Mouse (Mus musculus) forebrain, embryonic 14.5 days (tissue): ENCODE results near the gene Plxna2. TPM values are rescaled to one million over a fixed set of nuclear protein-coding genes. Genes with fewer than 3 reads are reported as not detected.

ENCODE experiments used
- ATAC-seq: fragments of 200-750 bp; cut with Nextera tagmentation; 2 replicates; pipeline ENCODE4 v1.8.0; 2017; ENCODE audit warnings: mild to moderate bottlenecking, moderate library complexity
- DNase-seq: peaks from one replicate; pipeline ENCODE4 v3.0.0-alpha.2; 2015; ENCODE audit warnings: low spot score
- H3K27ac ChIP-seq: fragments of 300-500 bp; sonication (generic); 2 replicates; pipeline ENCODE4 v1.5.1; 2014; ENCODE audit warnings: low read depth, mild to moderate bottlenecking, control low read depth, low read length, moderate library complexity
- H3K27me3 ChIP-seq: fragments of 300-500 bp; sonication (generic); replicated peaks from 2 replicates; pipeline ENCODE4 v1.6.1; 2014; ENCODE audit warnings: low read length, control low read depth, mixed read lengths; ENCODE audit not compliant: control insufficient read depth, insufficient read depth
- H3K36me3 ChIP-seq: fragments of 300-500 bp; sonication (generic); 2 replicates; pipeline ENCODE4 v1.6.1; 2014; ENCODE audit warnings: low read length, control low read depth; ENCODE audit not compliant: control insufficient read depth, insufficient read depth
- H3K4me1 ChIP-seq: fragments of 300-500 bp; sonication (generic); 2 replicates; pipeline ENCODE4 v1.6.1; 2014; ENCODE audit warnings: antibody characterized with exemption, low read length, control low read depth; ENCODE audit not compliant: control insufficient read depth, insufficient read depth
- H3K4me2 ChIP-seq: fragments of 300-500 bp; sonication (generic); 2 replicates; pipeline ENCODE4 v1.6.1; 2014; ENCODE audit warnings: mild to moderate bottlenecking, control low read depth, low read length
- H3K4me3 ChIP-seq: fragments of 300-500 bp; sonication (generic); 2 replicates; pipeline ENCODE4 v1.5.1; 2014; ENCODE audit warnings: low read depth, low read length, control low read depth
- H3K9ac ChIP-seq: fragments of 300-500 bp; sonication (generic); 2 replicates; pipeline ENCODE4 v1.6.1; 2014; ENCODE audit warnings: mild to moderate bottlenecking, low read length, control low read depth, moderate library complexity
- H3K9me3 ChIP-seq: fragments of 300-500 bp; sonication (generic); replicated peaks from 2 replicates; pipeline ENCODE4 v1.6.1; 2016; ENCODE audit warnings: low read length, control low read depth, mixed read lengths; ENCODE audit not compliant: control insufficient read depth
- WGBS: fragments of 180-500 bp; shearing (Covaris S2); extraction: QIAGEN DNeasy Blood & Tissue Kit; methylation state at CpG from one replicate; pipeline ENCODE4 v1.1.7; 2014; 5-methylcytosine and 5-hydroxymethylcytosine counted together
- polyA plus RNA-seq: library from polyadenylated mRNA; unstranded; fragments of >200 nt; fragmentation: Nextera tagmentation; extraction: Ambion mirVana; gene quantifications from 2 replicates; pipeline ENCODE4 v1.2.1, GENCODE M21; 2014

Plxna2 gene
- polyA plus RNA-seq, 1 experiment from 2014 or later, result 54.7 TPM

DNA sequence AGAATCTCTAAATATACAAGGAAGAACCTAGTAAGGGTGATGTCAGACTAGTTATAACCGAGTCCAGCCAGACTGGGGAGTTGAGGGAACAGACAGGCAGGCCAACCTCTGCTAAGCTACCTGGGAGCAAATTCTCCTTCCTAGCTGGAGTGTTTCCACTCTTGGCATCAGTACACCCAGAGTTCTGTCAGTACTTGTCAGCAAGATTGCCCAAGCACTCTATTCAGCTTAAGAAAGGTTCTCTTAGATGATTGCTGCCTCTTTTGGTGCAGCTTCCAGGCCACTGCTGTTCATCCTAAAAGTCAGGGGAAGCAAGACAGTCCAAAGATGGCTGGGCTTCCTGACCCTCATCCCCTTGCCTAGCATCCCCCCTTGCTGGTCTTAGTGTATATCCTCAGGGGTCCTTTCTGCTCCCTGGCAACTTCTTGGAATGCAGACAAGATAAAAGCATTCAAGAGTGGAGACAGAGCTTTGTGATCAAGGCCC is 24.3 kb downstream of the Plxna2 start:
- no peak overlapping the region for H3K4me2 ChIP-seq
- no peak overlapping the region for H3K4me3 ChIP-seq
- H3K27ac ChIP-seq, result no peak overlapping the region; the same call in 1 of the 2 replicates
- ATAC-seq (no peak), DNase-seq (no peak)
- peaks cover 40% of the 10 kb centered on the region for H3K36me3 ChIP-seq
- H3K4me1 ChIP-seq, result peaks cover 11% of the 10 kb centered on the region
- H3K9ac ChIP-seq, result no peak overlapping the region
- WGBS, result 89% methylated on average over 1 of the region's 1 CpGs
- no peaks in the 10 kb centered on the region for H3K27me3 ChIP-seq
- H3K9me3 ChIP-seq, result no peaks in the 10 kb centered on the region

DNA sequence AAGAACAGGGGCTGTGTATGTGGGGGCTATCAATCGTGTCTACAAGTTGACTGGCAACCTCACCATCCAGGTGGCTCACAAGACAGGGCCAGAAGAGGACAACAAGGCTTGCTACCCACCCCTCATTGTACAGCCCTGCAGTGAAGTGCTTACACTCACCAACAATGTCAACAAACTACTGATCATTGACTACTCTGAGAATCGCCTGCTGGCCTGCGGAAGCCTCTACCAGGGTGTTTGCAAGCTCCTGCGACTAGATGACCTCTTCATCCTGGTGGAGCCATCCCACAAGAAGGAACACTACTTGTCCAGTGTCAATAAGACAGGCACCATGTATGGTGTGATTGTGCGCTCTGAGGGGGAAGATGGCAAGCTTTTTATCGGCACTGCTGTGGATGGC is 25.9 kb downstream of the Plxna2 start:
- ATAC-seq (no peak), DNase-seq (no peak)
- peaks cover 8% of the 10 kb centered on the region for H3K4me1 ChIP-seq
- no peak overlapping the region for H3K4me2 ChIP-seq
- H3K9ac ChIP-seq, result no peak overlapping the region
- no peak overlapping the region for H3K4me3 ChIP-seq
- H3K27me3 ChIP-seq, result no peaks in the 10 kb centered on the region
- H3K27ac ChIP-seq, result no peak overlapping the region
- 96% methylated on average over 6 of the region's 6 CpGs for WGBS
- no peaks in the 10 kb centered on the region for H3K9me3 ChIP-seq
- peaks cover 52% of the 10 kb centered on the region for H3K36me3 ChIP-seq

DNA sequence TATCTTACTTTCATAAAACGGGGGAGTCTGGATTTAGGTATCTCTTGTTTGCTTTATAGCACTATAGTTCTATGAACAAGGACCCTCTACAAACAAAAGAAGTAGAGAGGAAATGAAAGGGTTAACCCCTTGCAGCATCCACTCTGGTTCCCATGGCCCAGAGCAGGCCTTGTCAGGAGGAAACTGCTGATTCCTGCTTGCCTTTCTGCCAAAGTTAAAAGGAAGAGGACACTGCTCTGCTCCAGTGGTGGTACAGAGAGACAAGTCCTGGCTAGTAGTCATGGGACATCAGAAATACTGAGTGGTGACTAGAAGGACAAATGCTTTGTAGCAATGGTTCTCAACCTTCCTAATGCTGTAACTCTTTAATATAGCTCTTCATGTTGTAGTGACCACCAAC is 27.9 kb downstream of the Plxna2 start:
- no peak overlapping the region for H3K4me3 ChIP-seq
- H3K9ac ChIP-seq, result no peak overlapping the region
- no peaks in the 10 kb centered on the region for H3K9me3 ChIP-seq
- ATAC-seq, result no peak
- peaks cover 67% of the 10 kb centered on the region for H3K36me3 ChIP-seq
- peaks cover 8% of the 10 kb centered on the region for H3K4me1 ChIP-seq
- no peak overlapping the region for H3K27ac ChIP-seq
- H3K27me3 ChIP-seq, result no peaks in the 10 kb centered on the region
- H3K4me2 ChIP-seq, result no peak overlapping the region
- 86% methylated on average over 1 of the region's 1 CpGs for WGBS
- no peak for DNase-seq

DNA sequence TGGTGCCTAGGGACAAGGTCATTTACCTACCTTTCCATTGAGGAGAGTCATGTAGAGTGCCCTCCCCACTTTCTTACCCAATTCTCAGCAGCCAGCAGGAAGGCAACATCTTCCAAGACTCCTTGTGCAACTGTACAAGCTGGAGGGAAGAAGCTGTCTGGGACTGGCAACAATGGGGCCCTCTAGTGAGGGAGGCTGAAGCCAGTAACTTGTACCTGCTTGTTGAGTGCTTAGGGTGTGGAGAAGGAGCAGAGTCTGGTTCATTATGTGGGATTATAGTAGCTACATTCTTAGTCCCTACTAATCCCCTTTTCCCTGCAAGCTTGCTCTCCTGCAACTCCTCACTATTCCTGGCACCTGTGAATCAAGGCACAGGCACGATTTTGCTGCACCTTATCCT is 32.1 kb downstream of the Plxna2 start:
- ATAC-seq (no peak), DNase-seq (no peak)
- Histone ChIP-seq H3K9me3 (no peaks in the 10 kb centered on the region), H3K9ac (no peak overlapping the region), H3K4me2 (no peak overlapping the region), H3K4me1 (peaks cover 3% of the 10 kb centered on the region; the same call in 1 of the 2 replicates), H3K4me3 (no peak overlapping the region), H3K27me3 (no peaks in the 10 kb centered on the region), H3K36me3 (peaks cover 67% of the 10 kb centered on the region), H3K27ac (no peak overlapping the region)
- 38% methylated on average over 1 of the region's 1 CpGs for WGBS

DNA sequence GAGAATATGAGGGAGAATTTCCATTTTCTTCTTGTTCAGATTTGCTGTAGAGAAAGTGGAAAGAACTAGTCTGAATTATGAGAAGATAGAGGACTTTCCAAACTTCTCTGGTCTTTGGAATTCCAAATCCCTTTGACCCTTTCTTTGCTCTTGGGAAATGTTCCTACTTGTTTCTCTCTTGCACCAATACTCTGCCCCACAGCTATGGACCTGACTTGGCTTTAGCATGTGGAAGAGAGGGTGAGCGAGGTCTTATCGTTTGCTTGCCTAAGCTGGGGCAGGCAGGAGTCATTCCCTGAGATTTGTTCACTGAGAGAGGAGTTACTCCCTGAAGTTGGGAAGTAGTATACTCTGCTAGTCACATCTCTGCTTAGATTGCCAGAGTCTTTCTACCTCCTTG is 32.5 kb downstream of the Plxna2 start:
- H3K4me3 ChIP-seq, result no peak overlapping the region
- no peak for ATAC-seq
- WGBS, result 93% methylated on average over 2 of the region's 2 CpGs
- H3K36me3 ChIP-seq, result peaks cover 64% of the 10 kb centered on the region
- no peak overlapping the region for H3K9ac ChIP-seq
- H3K27ac ChIP-seq, result no peak overlapping the region
- no peaks in the 10 kb centered on the region for H3K27me3 ChIP-seq
- no peaks in the 10 kb centered on the region for H3K9me3 ChIP-seq
- H3K4me1 ChIP-seq, result peaks cover 3% of the 10 kb centered on the region; the same call in 1 of the 2 replicates
- no peak for DNase-seq
- no peak overlapping the region for H3K4me2 ChIP-seq

DNA sequence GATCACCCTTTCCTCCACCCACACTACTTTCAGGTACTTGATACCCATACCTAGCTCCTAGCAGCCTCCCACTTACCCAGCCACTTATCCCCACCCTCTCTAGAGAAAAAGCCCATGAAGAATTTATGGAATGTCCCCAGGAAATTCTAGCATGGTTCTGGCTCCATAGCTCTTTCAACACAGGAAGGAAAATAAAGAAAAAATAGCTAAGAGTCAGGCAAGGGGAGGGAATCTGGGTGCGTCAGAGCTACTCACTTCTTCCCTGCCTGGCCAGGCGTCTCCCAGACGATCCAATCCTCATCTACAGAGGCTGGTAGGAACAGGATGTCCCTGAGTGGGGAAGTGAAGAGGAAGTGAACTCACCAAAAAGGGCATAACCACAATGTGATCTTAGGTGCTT is 34.0 kb downstream of the Plxna2 start:
- H3K27ac ChIP-seq, result no peak overlapping the region
- H3K27me3 ChIP-seq, result no peaks in the 10 kb centered on the region
- DNase-seq, result no peak
- H3K4me3 ChIP-seq, result no peak overlapping the region
- no peak overlapping the region for H3K9ac ChIP-seq
- no peak overlapping the region for H3K4me2 ChIP-seq
- no peak for ATAC-seq
- H3K9me3 ChIP-seq, result no peaks in the 10 kb centered on the region
- H3K4me1 ChIP-seq, result no peaks in the 10 kb centered on the region; the same call in 1 of the 2 replicates
- 87% methylated on average over 3 of the region's 3 CpGs for WGBS
- peaks cover 60% of the 10 kb centered on the region for H3K36me3 ChIP-seq

DNA sequence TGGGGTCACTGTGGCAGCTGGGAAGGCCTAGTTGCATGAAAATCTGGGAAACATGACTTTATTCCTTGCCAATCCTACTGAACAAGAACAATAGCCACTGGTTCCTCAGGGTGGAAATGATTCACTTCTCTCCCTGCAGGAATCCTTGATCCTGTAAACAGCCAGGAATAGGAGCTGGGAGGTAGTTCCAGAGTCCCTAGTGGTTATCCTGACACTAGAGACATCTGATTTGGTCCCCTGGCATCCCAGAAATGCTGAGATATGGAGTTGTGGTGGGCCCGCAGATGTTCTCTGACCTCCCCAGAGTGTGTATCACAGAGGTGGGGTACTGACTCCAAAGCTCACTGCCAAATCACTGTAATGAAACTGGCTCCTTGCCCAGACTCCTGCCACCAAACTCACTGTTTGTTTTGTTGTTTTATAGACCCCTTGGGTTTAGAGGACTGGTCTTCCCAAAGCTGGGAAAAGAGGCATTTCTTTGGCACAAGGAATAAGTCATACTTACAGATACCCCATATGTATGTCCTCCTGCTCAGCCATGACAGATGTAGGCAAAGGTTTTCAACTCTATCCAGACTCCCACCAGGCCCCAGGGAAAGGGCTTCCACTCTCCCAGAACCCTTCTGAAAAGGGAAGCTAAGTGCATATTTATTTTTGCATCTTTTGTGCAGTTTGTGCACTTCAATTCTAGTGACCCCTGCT is 40.6 kb downstream of the Plxna2 start:
- no peaks in the 10 kb centered on the region for H3K27me3 ChIP-seq
- peaks cover 13% of the 10 kb centered on the region; the same call in 1 of the 2 replicates for H3K4me1 ChIP-seq
- H3K4me3 ChIP-seq, result no peak overlapping the region
- H3K36me3 ChIP-seq, result peaks cover 31% of the 10 kb centered on the region
- peak; percentile 46; the same call in 1 of the 2 replicates for ATAC-seq
- no peak overlapping the region for H3K4me2 ChIP-seq
- H3K27ac ChIP-seq, result no peak overlapping the region
- H3K9me3 ChIP-seq, result no peaks in the 10 kb centered on the region
- no peak overlapping the region for H3K9ac ChIP-seq
- peak; percentile 68 for DNase-seq
- WGBS, result 73% methylated on average over 1 of the region's 1 CpGs

DNA sequence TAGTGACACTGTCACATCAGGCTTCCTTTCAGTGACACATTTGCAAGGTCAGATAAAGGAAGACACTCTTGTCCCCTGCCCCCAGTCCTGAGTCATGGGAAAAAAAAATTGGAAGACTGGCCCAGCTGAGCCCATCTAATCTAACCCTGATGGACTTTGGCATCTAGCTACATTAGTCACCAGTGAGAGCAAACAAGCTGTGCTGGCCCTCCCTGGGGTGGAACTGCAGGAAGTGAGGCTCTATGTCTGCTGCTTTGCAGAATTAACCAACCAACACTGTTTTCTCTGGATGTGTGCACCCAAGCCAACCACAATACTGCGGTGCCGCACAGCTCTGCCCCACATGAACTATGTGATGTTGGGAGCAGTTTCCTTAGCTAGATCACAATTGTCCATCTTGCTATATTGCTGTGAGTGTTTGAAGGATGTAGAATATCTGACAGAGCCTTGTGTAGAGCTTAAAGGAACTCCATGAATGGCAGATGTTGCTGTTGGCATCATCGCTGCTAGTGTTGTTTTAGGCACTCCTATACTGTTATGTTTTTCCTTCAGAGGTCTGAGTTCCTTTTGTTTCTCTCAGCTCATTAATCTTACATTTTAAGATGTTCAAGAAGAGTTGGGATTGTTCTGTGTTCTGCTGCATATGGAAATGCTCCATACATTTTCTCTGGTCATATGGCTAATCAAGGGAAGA is 42.6 kb downstream of the Plxna2 start:
- no peak overlapping the region for H3K9ac ChIP-seq
- no peak overlapping the region for H3K27ac ChIP-seq
- DNase-seq, result no peak
- peaks cover 31% of the 10 kb centered on the region for H3K36me3 ChIP-seq
- no peaks in the 10 kb centered on the region for H3K9me3 ChIP-seq
- no peaks in the 10 kb centered on the region for H3K27me3 ChIP-seq
- H3K4me1 ChIP-seq, result peaks cover 13% of the 10 kb centered on the region; the same call in 1 of the 2 replicates
- no peak overlapping the region for H3K4me2 ChIP-seq
- ATAC-seq, result no peak
- no peak overlapping the region for H3K4me3 ChIP-seq
- WGBS, result 91% methylated on average over 3 of the region's 3 CpGs

DNA sequence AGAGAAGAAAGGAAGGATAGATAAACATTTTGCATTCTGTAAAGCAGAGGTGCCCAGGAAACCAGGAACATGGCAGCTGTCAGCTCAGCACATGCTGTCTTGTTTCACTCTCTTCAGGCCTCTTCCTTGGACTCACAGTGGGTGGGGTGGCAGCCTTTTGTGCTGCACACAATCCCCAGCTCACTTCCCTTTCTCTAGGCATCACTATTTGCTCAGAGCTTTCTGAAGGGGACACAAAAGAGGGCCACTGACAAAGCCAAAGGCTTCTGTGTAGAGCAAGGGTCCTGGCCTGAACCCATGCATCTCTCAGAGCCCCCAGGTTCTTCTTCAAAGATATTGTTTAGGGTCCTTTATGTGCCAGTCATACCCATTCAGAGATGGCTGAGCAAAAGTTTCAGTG is 45.0 kb downstream of the Plxna2 start:
- Histone ChIP-seq H3K4me3 (no peak overlapping the region), H3K36me3 (peaks cover 36% of the 10 kb centered on the region; the same call in 1 of the 2 replicates), H3K27me3 (no peaks in the 10 kb centered on the region), H3K27ac (peak overlapping the region; percentile 22; the same call in 1 of the 2 replicates), H3K9me3 (no peaks in the 10 kb centered on the region), H3K4me1 (peaks cover 13% of the 10 kb centered on the region; the same call in 1 of the 2 replicates), H3K4me2 (no peak overlapping the region), H3K9ac (no peak overlapping the region)
- no peak for ATAC-seq
- DNase-seq, result peak; percentile 21
